Mouse (Mus musculus) Muller cell, postnatal 12 days (primary cell): ENCODE measurements around the gene Triml1.

Experiments
- DNase-seq: peaks from one replicate; pipeline ENCODE4 v3.0.0-alpha.2; 2015; ENCODE audit errors: inconsistent ontology term

Gene Triml1

DNA sequence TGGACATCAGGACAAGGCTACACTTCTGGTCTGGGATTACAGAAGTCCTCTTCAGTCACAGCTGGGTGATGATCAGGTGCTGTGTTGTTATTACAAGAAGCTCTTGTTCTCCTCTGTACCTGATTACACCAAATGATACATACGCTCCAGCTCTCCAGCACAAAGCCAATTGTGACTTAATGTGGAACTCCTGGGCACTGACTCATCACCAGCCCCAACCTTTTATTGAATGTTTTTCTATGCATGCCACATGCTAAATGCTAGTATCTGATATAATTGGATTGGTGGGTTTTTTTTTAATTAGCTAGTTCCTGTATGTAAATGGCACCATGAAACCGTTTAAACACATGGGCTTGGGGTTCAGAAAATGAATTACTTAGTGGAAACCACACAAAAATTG is at the start of gene Triml1:
Gene Triml1 (minus strand): TSS at position 101 of the 400 bp plus-strand sequence.
- peak; percentile 18 for DNase-seq

DNA sequence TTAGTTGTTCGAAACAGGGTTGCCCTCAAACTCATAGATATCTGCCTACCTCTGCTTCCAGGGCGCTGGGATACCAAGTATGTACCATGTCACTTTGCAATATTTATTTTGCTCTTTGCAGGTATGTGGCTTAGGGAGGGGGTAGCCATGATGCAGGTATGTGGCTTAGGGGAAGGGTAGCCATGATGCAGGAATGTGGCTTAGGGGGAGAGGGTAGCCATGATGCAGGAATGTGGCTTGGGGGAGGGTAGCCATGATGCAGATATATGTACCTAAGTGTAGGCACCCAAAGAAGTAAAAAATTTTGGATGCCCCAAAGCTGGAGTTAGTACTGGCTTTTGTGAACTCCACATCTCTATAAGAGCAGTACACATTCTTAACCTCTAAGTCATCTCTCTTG is 41.0 kb upstream of the Triml1 start:
- DNase-seq, result no peak

DNA sequence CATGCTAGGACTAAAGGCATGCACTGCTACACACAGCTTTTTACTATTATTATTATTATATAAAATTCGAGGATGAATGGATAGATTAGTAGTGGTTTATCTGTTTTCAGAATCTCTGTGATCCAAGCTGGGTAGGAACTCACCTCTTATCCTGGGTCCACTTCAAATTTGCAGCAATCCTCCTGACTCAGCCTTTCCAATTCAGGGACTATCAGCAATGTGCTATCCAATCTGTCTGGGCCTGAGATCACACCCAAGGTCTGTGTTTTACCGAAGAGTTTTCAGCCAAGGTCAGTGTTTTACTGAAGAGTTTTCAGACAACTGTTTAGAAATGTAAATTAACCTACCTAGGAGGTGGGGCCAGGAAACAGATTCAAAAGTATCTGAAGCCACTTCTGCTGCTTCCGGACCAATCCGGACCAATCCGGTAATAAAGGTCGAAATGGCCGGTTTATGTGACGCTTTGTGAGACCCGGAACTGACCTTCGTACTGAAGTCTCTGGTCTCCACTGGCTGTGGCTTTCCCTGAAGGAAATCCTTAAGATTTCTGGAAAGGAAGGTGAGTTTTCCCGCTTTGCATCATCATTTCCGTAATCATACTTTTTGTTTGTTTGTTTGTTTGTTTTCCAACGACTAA is 38.9 kb upstream of the Triml1 start, which contains the start of gene Triml2:
Gene Triml2 (plus strand): TSS at position 488 of the 637 bp plus-strand sequence.
- no peak for DNase-seq

DNA sequence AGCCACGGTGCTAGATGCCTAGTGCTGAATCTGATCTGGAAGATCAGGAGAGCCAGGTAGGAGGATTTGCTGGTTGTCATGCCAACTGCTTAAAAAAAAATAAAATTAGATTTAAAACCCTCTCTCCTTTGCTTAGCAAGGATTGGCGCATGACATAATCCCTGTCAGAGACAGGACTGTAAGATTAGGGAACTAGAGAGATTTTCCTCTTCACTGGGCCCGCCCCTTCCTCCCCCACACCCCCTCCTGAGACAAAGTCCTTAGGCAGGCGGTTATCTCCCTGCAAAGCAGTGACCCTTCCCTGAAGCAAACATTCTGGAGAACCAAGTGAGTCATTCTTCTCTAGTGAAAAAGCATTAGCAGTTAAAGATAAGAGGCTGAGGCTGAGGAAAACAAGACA is 37.9 kb upstream of the Triml1 start:
- DNase-seq, result no peak

DNA sequence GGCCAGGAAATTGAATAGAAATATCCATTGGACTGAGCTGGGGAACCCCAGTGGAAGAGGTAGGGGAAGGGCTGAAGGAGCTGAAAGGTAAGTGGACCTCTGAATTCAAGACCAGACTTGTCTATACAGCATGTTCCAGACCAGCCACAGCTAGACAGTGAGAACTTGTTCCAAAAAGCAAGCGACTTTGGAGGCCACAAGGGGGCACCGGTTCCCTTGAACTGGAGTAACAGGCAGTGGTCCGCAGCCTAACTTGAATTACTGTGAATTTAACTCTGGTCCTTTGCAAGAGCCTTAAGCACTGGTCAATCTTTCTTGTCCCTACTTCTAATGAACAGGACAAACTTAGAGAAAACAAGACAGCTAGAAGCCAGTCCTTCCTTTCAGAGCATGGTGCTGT is 37.0 kb upstream of the Triml1 start:
- DNase-seq, result no peak

DNA sequence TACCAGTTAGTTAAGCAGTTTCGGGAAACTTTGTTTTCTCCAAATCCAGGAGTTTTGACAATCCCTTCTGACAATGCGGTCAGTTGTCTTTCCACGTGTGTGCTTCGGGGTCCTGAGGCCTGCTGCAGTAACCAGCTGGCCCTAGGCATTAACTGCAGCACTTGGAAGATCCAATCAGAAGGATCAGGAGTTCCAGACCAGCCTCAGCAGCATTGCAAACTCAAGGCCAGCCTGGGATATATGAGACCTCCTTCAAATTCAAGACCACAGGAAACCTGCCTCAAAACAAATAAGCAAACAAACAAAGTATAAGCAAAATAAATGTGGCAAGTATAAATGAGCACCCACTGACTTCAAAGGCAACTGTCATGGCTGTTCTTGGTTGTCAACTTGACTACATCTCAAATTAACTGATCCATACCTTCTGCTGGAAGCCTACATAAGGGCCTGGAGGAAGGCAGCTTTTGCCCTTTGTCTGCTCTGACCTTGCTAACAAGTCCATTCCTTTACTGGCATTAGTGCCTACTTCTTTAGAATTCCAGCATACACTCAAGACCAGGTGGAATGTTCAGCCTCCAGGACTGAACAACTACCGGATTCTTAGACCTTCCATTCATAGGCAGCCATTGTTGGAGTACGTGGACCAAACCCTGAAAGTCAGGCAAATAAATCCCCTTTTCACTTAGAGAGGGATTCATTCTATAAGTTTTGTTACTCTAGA is 35.6 kb upstream of the Triml1 start:
- DNase-seq, result no peak

DNA sequence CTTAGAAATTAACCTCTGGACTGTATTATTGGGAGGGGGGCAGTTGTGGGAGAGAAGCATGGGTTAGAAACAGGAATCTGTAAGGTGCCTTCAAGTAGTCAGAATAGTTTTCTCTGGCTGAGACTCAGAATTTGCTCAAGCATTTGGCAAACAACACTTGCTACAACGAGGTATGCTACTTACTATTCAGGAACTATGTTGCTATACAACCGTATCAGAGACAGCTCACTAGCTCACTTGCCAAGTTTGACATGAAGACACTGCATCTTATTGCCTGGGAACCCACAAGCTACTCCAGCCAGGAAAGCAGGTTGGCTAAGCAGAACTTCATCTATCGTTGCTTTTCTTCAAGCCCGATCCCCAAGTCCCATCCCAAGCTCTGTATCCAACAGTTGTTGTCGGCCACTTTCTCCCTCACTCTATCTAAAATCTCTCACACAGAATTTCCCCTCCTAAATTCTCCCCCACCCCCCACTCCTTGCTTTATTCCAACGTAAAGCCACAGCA is 28.0 kb upstream of the Triml1 start:
- no peak for DNase-seq

DNA sequence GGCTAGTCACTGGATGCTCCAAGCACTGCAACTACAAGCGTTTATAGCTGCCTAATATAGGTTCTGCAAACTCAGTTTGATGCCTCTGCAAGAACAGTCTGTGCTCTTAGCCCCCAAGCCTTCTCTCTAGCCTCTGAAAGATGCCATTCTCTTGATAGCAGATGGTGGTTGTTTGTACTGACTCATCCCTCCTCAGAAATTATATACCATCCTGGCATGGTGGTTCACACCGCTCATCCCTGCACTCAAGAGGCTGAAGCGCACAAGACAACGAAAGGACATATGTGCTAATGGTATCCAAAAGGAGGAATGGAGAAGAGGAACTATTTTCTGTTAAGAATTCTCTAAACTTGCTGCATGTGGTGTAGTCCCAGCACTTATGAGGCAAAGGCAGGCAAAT is 26.8 kb upstream of the Triml1 start:
- no peak for DNase-seq

DNA sequence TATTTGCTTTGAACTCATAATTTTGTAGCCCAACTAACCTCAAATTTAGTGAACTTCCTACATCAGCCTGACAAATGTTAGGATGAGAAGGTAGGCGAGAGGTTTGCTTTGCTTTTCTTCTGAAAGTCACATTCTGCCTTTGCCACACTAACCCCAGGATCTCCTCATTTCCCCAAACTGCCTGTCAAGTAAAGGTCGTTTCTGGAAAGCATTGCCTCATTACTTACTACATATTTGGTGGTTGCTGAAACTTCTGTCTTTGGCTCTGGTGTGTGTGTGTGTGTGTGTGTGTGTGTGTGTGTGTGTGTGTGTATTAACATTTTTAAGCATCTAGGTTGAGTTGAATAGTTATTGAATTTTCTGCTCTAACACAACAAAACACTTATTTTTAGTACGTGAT is 23.2 kb upstream of the Triml1 start:
- no peak for DNase-seq

DNA sequence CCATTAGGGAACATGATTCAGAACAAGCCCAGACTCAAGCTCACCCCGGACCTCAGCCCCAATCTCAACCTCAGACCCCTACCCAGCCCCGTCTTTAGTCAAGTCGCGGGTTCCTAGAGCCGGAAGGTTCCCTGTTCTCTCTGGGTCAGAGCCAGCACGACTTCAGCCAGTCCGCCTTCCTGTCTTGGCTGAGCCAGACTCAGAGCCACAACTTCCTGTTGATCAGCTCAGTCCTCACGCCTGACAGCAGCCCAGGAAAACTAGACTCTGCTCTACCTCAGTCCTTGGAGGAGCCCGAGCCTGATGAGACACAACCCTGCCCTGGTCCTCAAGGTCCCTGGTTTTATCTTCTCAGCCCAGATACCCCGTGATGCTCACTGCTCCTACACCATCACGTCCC is 22.0 kb upstream of the Triml1 start:
- no peak for DNase-seq

DNA sequence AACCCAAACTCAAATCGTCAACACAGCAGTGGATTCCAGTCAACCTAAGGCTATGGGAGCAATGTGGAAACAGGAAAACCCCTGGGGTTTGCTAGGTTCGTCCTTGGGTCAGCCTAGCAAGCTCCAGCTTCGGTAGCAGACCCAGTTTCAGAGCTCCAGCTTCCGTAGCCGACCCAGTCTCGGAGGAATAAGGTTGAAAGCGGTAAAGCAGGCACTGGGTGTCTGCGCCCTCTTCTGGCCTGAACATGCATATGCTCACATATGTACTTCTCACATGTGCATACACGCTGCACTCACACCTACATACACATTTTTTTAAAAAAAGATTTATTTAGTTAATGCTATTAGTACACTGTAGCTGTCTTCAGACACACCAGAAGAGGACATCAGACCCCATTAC is 8.0 kb upstream of the Triml1 start:
- no peak for DNase-seq

DNA sequence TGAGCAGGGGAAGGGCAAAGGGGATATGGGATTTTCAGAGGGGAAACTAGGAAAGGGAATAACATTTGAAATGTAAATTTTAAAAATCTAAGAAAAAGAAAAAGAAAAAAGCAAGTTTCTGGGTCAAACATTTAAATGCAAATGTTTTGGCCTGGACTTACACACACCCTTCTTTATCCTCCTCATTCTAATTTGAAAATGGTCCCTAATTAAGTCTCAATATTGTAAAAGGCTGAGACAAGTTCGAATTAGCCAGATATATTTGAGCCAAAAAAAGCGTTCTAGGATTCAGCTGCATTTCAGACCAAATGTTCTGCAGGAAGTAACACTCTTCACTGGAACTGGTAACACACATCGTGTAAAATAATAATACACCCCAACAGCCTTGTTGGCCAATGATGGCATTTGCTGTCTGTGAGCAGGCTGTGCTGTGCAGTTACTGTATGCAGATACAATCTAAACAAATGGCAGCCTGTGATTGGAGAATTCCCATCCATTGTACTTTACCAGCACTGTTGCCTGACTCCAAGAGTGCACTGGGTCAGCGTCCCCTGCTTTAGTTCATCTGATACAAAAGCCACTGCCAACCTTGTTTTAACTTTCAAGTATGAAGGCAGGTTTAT is 30.0 kb downstream of the Triml1 start:
- DNase-seq, result no peak
